Mouse (Mus musculus): ENCODE measurements around the gene Maz.

Maz gene

DNA sequence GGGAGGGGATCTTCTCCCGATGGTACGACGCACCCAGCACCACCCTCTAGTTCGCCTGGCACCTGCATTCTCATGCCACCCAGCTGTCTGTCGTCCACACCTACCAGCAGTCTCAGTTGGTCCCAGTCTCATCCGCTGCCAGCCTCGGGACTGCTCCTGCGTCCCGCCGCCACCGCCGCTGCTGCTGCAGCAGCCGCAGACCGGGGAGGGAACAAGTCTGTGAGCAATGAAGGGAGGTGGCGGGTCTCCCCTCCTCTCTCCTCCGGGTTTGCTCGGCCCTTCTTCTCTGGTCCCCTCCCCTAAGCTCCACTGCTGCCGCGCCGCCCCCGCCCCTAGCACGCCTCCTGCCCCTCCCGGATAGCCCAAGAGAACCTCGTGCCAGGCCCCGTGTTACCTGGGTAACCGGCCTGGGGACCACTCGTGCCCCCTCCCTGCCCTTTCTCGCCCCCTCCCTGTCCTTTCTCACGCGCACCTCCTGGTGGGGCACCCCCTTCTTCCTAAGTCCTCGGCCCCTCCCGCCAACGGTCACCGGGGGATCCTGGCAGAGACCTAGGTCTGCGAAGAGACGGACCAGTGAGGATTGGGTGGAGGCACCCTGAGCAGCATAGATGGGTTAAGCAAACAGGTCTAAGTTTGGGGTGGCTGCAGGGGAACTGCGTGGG is 5.8 kb downstream of the Maz start, which contains the start of the genes Gm42742 and Prrt2:
TSS of gene Gm42742 (minus strand) at position 197 of the 662 bp plus-strand sequence.
TSS of gene Prrt2 (minus strand) at position 311 of the 662 bp plus-strand sequence.
- DNase-seq = peak; percentile 69

DNA sequence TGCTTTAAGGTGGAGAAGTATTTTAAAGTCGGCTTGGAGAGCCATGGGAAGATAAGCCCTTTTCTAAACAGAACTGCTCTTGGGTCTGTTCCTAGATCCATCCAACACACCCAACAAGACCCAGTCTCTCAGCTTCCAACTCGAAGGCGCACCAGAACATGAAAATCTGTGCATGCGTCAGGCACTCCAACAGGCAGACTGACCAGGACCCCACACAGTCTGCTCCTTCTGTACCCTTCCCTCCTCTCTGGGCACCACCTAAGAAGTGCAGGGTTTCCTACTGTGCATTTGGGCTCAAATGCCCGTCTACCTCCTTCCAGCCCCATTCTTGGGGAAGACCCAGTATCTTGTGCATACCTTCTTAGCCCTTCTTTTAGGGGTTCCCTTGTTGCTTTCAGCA is 6.3 kb downstream of the Maz start:
- no peak for DNase-seq

GRCm38 (mm10) chr7:127020031-127020430 is 6.8 kb downstream of the Maz start:
- DNase-seq = no peak

DNA sequence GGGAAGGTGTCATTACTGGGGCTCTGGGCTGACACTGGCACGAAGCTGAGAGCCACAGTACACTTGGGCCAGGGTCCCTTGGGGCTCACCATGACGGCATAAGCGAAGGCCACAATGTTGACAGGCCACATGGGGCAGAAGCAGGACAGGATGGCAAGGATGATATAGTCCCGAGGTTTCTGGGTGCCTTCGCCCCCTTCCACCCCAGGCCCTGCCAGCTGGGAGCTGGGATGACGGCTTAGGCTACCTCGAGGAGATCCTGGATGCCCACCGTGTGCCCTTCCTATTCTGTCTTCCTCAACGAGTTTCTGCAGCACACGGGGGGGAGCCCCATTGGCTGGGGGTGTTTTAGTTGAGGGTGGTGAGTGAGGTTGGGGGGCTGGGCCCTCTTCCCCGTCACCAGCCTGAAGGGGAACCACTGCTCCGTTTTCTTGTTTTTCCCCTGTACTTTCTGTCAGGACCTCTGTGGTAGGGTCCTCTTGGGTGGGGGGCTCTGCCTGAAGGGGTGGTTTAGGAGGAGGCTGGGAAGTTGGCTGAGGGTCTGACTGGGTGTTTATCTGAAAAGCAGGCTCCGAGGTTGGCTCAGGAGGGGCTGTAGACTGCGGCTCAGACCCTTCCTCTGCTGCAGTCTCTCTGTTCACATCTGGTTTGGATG is 7.4 kb downstream of the Maz start:
- no peak for DNase-seq

- no peak for DNase-seq
Observed at GRCm38 (mm10) chr7:127018416-127019305, 8.2 kb downstream of the Maz start.

- no peak for DNase-seq
Observed at GRCm38 (mm10) chr7:127017950-127018345, 8.9 kb downstream of the Maz start.

DNA sequence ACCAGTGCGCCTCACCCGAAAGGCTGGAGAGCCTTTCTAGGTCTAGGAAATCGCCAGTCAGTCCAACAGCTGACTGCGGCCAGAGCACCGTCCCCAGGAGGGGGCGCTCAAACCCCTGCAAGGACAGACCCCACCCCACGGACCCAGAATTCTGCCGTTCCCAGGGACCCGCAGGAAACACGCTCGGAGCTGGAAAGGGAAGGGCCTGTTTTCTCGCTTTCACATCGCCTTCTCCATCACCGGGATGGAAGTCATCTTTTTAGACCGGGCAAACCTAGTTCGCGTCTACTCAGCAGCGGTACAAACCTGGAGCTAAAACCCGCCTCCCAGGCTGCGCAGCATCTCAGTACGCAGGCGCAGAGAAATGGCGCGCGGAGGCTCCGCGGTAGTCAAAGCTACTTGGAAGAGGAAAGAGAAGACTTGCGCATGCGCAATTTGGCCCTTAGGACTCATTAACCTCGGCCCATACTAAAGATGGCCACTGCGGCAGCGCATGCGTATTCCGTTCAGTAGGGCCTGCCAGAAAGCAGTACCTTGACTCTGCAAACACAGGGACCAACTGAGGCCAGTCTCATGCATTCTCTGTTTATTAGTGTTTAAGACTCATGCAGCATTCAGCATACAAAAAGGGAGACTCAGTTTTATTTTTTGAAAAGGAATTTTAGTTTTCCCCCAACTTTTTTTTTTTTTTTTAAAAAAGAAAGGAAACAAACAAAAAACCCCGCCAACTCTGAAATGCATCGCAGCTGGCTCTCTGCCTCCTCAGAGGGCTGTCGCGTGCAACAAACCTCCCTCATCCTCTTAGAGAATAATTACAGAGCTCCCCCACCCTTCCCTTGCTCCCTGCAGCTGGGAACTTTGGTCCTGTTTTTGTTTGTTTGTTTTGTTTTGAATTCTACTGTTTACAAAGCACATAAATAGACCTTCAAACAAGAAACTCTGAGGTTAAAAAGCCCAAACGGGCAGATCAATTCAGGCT is 9.6 kb downstream of the Maz start, which contains the start of gene Pagr1a:
TSS of gene Pagr1a (minus strand) at position 382 of the 979 bp plus-strand sequence.
- DNase-seq = peak; percentile 97

- DNase-seq = peak; percentile 76
Observed at GRCm38 (mm10) chr7:127016486-127016938, 10.3 kb downstream of the Maz start.

DNA sequence TGATC is 10.6 kb downstream of the Maz start, which contains the start of gene Pagr1b:
TSS of gene Pagr1b (minus strand) at position 4 of the 5 bp plus-strand sequence.
- DNase-seq = no peak

DNA sequence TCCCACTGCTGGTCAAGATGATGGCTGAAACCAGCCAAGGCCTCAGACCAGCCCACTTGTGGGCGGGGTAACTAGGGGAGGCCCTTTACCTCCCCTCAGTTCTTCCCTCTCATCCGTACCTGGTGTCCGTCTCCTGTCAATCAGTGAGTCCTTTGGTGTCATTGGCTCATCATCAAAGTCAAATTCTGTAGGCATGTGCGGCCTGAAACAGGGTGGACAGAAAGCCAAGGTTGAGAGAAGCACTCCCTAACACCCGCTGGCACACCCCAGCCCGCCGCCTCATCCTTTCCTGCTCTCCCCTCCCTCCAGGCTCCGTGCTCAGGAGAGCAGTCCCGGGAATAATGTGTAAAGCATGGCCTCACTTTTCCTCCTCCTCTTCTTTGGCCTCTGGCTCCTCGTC is 10.8 kb downstream of the Maz start:
- peak; percentile 62 for DNase-seq

DNA sequence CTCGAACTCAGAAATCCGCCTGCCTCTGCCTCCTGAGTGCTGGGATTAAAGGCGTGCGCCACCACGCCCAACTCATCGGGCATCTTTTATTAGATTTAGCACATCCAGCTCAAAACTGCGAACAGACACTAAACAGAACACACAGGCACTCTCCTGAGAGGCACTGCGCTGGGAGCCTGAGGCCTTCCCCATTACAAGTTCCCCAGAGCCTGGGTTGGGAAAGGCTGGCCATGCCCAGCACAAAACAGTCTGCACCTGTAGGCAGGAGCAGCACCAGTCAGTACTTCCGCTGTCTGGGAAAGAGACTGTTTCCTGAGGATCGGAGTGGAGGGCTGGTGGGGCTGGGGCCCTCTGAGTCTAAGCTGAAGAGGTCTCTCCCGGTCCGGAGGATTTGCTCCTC is 11.8 kb downstream of the Maz start:
- no peak for DNase-seq

- peak; percentile 88 for DNase-seq
Observed at GRCm38 (mm10) chr7:127014320-127014719, 12.5 kb downstream of the Maz start, which contains the start of gene Mvp. Gene Mvp (minus strand): TSS chr7:127014621.

- DNase-seq = no peak
Observed at GRCm38 (mm10) chr7:127013385-127013784, 13.5 kb downstream of the Maz start.

DNA sequence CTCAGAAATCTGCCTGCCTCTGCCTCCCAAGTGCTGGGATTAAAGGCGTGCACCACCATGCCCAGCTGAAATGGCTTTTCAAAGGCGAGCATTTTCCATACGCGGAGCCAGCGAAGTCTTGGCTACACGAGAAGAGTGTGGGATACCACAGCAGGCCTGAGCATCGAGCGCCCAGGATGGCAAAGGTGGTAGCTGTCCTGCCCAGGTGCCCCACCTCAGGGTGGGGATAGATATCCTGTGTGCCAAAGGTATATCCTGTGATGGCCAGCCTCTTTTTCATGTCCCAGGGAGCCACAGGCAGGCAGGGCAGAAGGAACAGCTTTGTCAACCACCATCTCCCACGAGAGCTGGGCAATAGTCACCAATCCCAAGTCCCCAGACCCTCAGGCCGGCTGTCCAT is 14.0 kb downstream of the Maz start:
- DNase-seq = no peak

GRCm38 (mm10) chr7:127012374-127012773 is 14.5 kb downstream of the Maz start:
- no peak for DNase-seq

DNA sequence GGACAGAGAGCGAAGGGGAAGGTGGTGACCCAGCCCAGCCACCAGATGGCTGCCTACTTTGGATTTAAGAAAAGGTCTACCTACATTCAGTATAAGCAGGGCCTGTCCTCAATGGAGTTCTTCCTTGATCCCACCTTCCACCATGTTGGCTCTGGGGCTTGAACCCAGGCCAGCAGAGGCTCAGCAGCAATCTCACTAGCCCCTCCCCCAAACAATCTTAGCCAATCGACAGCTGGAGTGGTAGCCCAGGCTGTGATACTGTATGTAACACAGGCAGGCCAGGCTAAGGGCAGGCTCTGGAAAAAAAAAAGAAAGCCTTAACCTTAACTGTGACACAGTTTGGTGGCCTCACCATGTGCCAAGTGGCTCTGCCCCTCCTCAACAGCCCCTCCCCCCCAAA is 15.1 kb downstream of the Maz start:
- no peak for DNase-seq

DNA sequence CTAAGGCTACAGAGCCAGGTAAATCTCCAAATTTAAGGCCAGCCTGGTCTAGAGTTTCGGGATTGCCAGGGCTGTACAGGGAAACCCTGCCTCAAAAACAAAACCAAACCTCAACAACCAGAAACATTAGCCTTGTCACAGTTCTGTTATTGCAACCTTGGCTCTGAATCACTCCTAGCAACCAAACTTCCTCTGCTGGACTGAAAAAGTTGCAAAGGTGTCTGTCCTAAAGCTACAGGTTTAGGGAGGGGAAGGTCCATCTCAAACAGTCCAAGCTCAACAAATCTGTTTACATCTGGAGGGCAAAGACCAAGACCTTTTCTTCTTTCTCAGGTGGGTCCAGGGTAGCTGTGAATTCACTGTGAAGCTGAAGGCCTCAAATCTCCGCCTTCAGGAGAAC is 15.8 kb downstream of the Maz start:
- DNase-seq = no peak

GRCm38 (mm10) chr7:127009307-127010085 is 17.3 kb downstream of the Maz start:
- DNase-seq = no peak

- DNase-seq = peak; percentile 82
Observed at GRCm38 (mm10) chr7:127008239-127009019, 18.4 kb downstream of the Maz start.

DNA sequence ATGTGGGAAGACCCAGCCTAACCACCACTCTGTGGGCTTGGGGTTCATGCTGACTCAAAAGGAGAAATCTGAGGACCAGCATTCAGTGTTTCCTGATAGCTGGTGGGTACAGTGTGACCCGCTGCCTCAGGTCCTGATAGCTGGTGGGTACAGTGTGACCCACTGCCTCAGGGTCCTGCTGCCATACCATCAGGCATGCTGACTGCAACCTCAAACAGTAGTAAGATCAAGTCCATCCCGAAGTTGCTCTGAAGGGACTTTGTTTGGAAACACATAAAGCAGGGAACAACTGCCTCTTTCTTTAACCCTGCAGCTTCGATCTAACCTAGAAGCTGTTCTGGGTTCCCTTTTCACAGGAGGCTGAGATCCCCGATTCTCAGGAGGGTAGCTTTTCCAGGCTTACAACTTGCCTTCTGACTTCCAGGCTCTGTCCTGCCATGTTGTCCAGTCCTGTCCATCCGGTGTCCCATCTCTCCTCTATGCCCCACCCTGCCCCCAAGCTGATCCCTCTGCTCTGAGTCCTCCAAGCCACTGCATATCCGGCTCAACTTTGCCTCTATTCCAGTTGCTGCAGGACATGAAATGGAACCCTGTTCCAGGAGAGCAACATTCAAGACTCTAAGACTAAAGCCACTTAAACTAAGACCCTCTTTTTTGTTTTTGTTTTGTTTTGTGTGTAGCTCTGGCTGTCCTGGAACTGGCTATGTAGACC is 19.4 kb downstream of the Maz start:
- DNase-seq = no peak

All from lung, postnatal 10 days (tissue).